ENCODE assay signal across 19 mouse cellular contexts in the genomic region with DNA sequence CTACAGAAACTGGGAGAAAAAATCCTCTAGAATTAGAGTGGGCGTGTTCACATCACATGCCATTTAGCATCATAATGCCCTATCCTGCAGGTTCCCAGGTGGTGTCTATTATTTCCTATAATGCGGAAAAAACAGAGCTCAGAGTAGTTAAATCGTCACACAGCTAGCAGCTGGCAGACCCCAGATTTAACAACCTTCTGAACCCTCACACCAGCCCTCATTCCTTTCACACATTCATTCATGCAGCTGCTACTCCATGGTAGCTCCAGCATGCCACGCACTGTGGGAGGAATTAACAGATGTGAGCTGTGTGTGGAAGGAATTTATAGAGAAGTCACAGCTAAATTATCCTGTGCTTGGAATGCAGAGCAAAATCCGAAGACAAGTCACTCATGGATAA. TPM values are rescaled to one million over a fixed set of nuclear protein-coding genes. Genes with fewer than 3 reads are reported as not detected.
DNase-seq lines count a peak whose midpoint lies in the region; ATAC-seq and TF ChIP-seq lines count a peak whose summit lies in the region.
"Had no signal": no experiment of that assay in that cellular context is flagged by ENCODE, and none has a peak within 500 bp of the region (broad histone marks: within the 10 kb centered on the region; RNA-seq: fewer than 3 reads in every experiment).

No protein-coding gene starts in this region.

- H3K9ac ChIP-seq in embryonic facial prominence, embryonic 11.5 days (replicated peaks; ENCODE audit: low read length): no peak overlapping the region
- no peak overlapping the region for H3K9ac ChIP-seq in limb, embryonic 13.5 days
- no peak overlapping the region for H3K9ac ChIP-seq in liver, postnatal 0 days (replicated peaks)
- H3K9ac ChIP-seq: heart, embryonic 12.5 days; lung, embryonic 14.5 days had no signal

- no peak overlapping the region for H3K4me2 ChIP-seq in embryonic facial prominence, embryonic 11.5 days (ENCODE audit: low read depth, low read length)
- no peak overlapping the region for H3K4me2 ChIP-seq in limb, embryonic 13.5 days (replicated peaks)
- H3K4me2 ChIP-seq in liver, postnatal 0 days (ENCODE audit: low read depth, low read length): no peak overlapping the region
- H3K4me2 ChIP-seq: heart, embryonic 12.5 days; lung, embryonic 14.5 days had no signal

- WGBS in embryonic facial prominence, embryonic 11.5 days: 52% methylated on average over 5 of the region's 5 CpGs
- WGBS in embryonic facial prominence, embryonic 10.5 days: 63% methylated on average over 5 of the region's 5 CpGs
- 33% methylated on average over 5 of the region's 5 CpGs for WGBS in limb, embryonic 13.5 days
- 69% methylated on average over 5 of the region's 5 CpGs for WGBS in liver, postnatal 0 days (ENCODE audit: insufficient replicate concordance)

- no peak for TF ChIP-seq EP300 in liver, postnatal 0 days (IDR thresholded peaks at IDR 0.05; ENCODE audit: low read depth)

- no peak for TF ChIP-seq CTCF in liver, postnatal 0 days (IDR thresholded peaks at IDR 0.05; ENCODE audit: low read depth)

- no peaks in the 10 kb centered on the region for H3K4me1 ChIP-seq in embryonic facial prominence, embryonic 11.5 days (ENCODE audit: control insufficient read depth, insufficient read depth, low read length)
- H3K4me1 ChIP-seq in embryonic facial prominence, embryonic 10.5 days: no peaks in the 10 kb centered on the region
- no peaks in the 10 kb centered on the region for H3K4me1 ChIP-seq in limb, embryonic 13.5 days
- no peaks in the 10 kb centered on the region for H3K4me1 ChIP-seq in liver, postnatal 0 days (ENCODE audit: insufficient read depth)
- H3K4me1 ChIP-seq: heart, embryonic 12.5 days had no signal

- no peak overlapping the region for H3K27ac ChIP-seq in embryonic facial prominence, embryonic 11.5 days (replicated peaks; ENCODE audit: low read depth, low read length)
- H3K27ac ChIP-seq in embryonic facial prominence, embryonic 10.5 days (replicated peaks): no peak overlapping the region
- no peak overlapping the region for H3K27ac ChIP-seq in limb, embryonic 13.5 days
- no peak overlapping the region for H3K27ac ChIP-seq in liver, postnatal 0 days (ENCODE audit: low read depth)

- intact Hi-C loops in left cerebral cortex, postnatal 25 days (cut with DNase I): no loop called here
- intact Hi-C loops in left cerebral cortex, postnatal 10 days (cut with DNase I): no loop called here

- ATAC-seq in embryonic facial prominence, embryonic 11.5 days (replicated peaks; ENCODE audit: insufficient number of reproducible peaks, low FRiP score, low TSS enrichment, low read depth): no peak
- peak; percentile 90 for ATAC-seq in limb, embryonic 13.5 days (ENCODE audit: low FRiP score, low read depth)
- ATAC-seq in liver, postnatal 0 days: no peak
- ATAC-seq: intestine, embryonic 16.5 days had no signal

- no peak overlapping the region for H3K4me3 ChIP-seq in embryonic facial prominence, embryonic 11.5 days (ENCODE audit: low read depth, low read length)
- no peak overlapping the region for H3K4me3 ChIP-seq in embryonic facial prominence, embryonic 10.5 days
- H3K4me3 ChIP-seq in limb, embryonic 13.5 days: no peak overlapping the region
- H3K4me3 ChIP-seq in liver, postnatal 0 days (ENCODE audit: low read depth, low read length): no peak overlapping the region
- H3K4me3 ChIP-seq: heart, embryonic 12.5 days had no signal

- no peaks in the 10 kb centered on the region for H3K27me3 ChIP-seq in embryonic facial prominence, embryonic 11.5 days (ENCODE audit: control insufficient read depth, insufficient read depth, low read length)
- H3K27me3 ChIP-seq in embryonic facial prominence, embryonic 10.5 days (replicated peaks; ENCODE audit: low read depth, poor library complexity, severe bottlenecking): no peaks in the 10 kb centered on the region
- no peaks in the 10 kb centered on the region for H3K27me3 ChIP-seq in limb, embryonic 13.5 days
- no peaks in the 10 kb centered on the region for H3K27me3 ChIP-seq in liver, postnatal 0 days (ENCODE audit: insufficient read depth, low read length)
- H3K27me3 ChIP-seq: heart, embryonic 12.5 days had no signal

- no peaks in the 10 kb centered on the region for H3K36me3 ChIP-seq in embryonic facial prominence, embryonic 11.5 days (replicated peaks; ENCODE audit: control insufficient read depth, insufficient read depth, low read depth, low read length)
- H3K36me3 ChIP-seq in embryonic facial prominence, embryonic 10.5 days (replicated peaks): no peaks in the 10 kb centered on the region
- no peaks in the 10 kb centered on the region for H3K36me3 ChIP-seq in limb, embryonic 13.5 days
- H3K36me3 ChIP-seq in liver, postnatal 0 days (replicated peaks; ENCODE audit: insufficient read depth, low read length): peaks cover 11% of the 10 kb centered on the region
- H3K36me3 ChIP-seq: heart, embryonic 12.5 days had no signal

- no peaks in the 10 kb centered on the region for H3K9me3 ChIP-seq in embryonic facial prominence, embryonic 11.5 days (replicated peaks; ENCODE audit: control insufficient read depth, low read length)
- no peaks in the 10 kb centered on the region for H3K9me3 ChIP-seq in embryonic facial prominence, embryonic 10.5 days
- H3K9me3 ChIP-seq in limb, embryonic 13.5 days: no peaks in the 10 kb centered on the region
- H3K9me3 ChIP-seq in liver, postnatal 0 days (ENCODE audit: low read length): no peaks in the 10 kb centered on the region
- H3K9me3 ChIP-seq: heart, embryonic 12.5 days had no signal

- DNase-seq in embryonic facial prominence, embryonic 11.5 days (ENCODE audit: low spot score): peak; percentile 2
- no peak for DNase-seq in embryonic facial prominence, embryonic 10.5 days (ENCODE audit: low spot score)
- peak; percentile 3 to 53 for DNase-seq in left cerebral cortex, postnatal 25 days (ENCODE audit: low spot score in 2 of 2)
- no peak for DNase-seq in left cerebral cortex, postnatal 10 days (ENCODE audit: extremely low spot score in 1 of 2, low spot score in 2 of 2)
- peak; percentile 72 for DNase-seq in R1 (ENCODE audit: low read depth, low spot score)
- DNase-seq in liver, postnatal 0 days: no peak
- no peak for DNase-seq in cerebellum, adult 8-10 months
- DNase-seq: adrenal gland, adult 8-10 months; cerebellum, postnatal 36 days; kidney, postnatal 14 days; liver; lung, embryonic 14.5 days had no signal

RNA-seq across cellular contexts. Expression of a gene that starts 53.3 kb away (rescaled TPM):
- not detected in 2 replicates for polyA plus RNA-seq in embryonic facial prominence, embryonic 11.5 days (2014; fragmentation: Nextera tagmentation; extraction: Ambion mirVana)
- not detected in 2 replicates for polyA plus RNA-seq in embryonic facial prominence, embryonic 10.5 days (2016; fragmentation: Nextera tagmentation; extraction: Ambion mirVana)
- not detected for total RNA-seq in left cerebral cortex, postnatal 25 days (2021)
- total RNA-seq in left cerebral cortex, postnatal 10 days (2021): not detected
- polyA plus RNA-seq in limb, embryonic 13.5 days (2015; fragmentation: Nextera tagmentation; extraction: Ambion mirVana): not detected in 2 replicates
- polyA plus RNA-seq in liver, postnatal 0 days (2015; fragmentation: Nextera tagmentation; extraction: Ambion mirVana): 8.8 and 11.5 TPM in 2 replicates
- total RNA-seq: layer of hippocampus, postnatal 10 days; megakaryocyte, adult 5-6 weeks; monocyte, adult 5-6 weeks had no signal
- polyA plus RNA-seq: lung, embryonic 14.5 days; stomach, embryonic 14.5 days had no signal

Comparison
In these comparisons a context has a peak if more than half of its experiments do, and no peak if none do; other contexts are left out.
1. DNase-seq: peak in embryonic facial prominence, embryonic 11.5 days (single experiment), left cerebral cortex, postnatal 25 days (2 of 2) and R1 (single experiment); none in embryonic facial prominence, embryonic 10.5 days (single experiment), left cerebral cortex, postnatal 10 days (0 of 2), liver, postnatal 0 days (single experiment) and cerebellum, adult 8-10 months (single experiment).